Mouse (Mus musculus) heart, adult 2 months (tissue): ENCODE data around the gene Zfhx3. TPM values are rescaled to one million over a fixed set of nuclear protein-coding genes. Genes with fewer than 3 reads are reported as not detected.

Source experiments
- DNase-seq, 2 experiments: peaks; one replicate each; pipeline ENCODE4 v3.0.0; 2021
- H3K27ac ChIP-seq: fragments of 200-600 bp; 2 replicates; pipeline ENCODE4 v1.8.1; 2022
- H3K27me3 ChIP-seq: fragments of 200-500 bp; 2 replicates; pipeline ENCODE4 v1.6.1; 2012; ENCODE audit warnings: mild to moderate bottlenecking, low read length, inconsistent platforms, mixed read lengths; ENCODE audit not compliant: control insufficient read depth, insufficient read depth
- H3K36me3 ChIP-seq: fragments of 200-500 bp; 2 replicates; pipeline ENCODE4 v1.6.1; 2012; ENCODE audit warnings: low read length, inconsistent platforms; ENCODE audit not compliant: control insufficient read depth, insufficient read depth
- H3K4me1 ChIP-seq: fragments of 200-500 bp; 2 replicates; pipeline ENCODE4 v1.6.1; 2011; ENCODE audit warnings: low read length; ENCODE audit not compliant: control insufficient read depth, insufficient read depth
- H3K4me3 ChIP-seq: fragments of 200-600 bp; 2 replicates; pipeline ENCODE4 v1.8.1; 2022
- H3K79me2 ChIP-seq: fragments of 200-500 bp; replicated peaks from 2 replicates; pipeline ENCODE4 v1.6.1; 2012; ENCODE audit warnings: mild to moderate bottlenecking, inconsistent platforms, low read length, moderate library complexity, mixed read lengths; ENCODE audit not compliant: control insufficient read depth, insufficient read depth
- H3K9ac ChIP-seq: fragments of 200-500 bp; 2 replicates; pipeline ENCODE4 v1.6.1; 2012; ENCODE audit warnings: low read depth, mild to moderate bottlenecking, control low read depth, inconsistent platforms, low read length, mixed read lengths
- CTCF ChIP-seq: fragments of 200-600 bp; IDR thresholded peaks from 2 replicates; pipeline ENCODE4 v1.8.1; 2022; ENCODE audit warnings: antibody characterized with exemption, mild to moderate bottlenecking, moderate library complexity
- EP300 ChIP-seq: fragments of 200-500 bp; IDR thresholded peaks from 2 replicates; pipeline ENCODE4 v1.6.1; 2011; ENCODE audit warnings: low read depth, low read length, control low read depth; ENCODE audit not compliant: insufficient read depth
- POLR2A ChIP-seq: fragments of 200-500 bp; IDR thresholded peaks from 2 replicates; pipeline ENCODE4 v1.6.1; 2011; ENCODE audit warnings: mild to moderate bottlenecking, low read depth, low read length, control low read depth; ENCODE audit not compliant: insufficient read depth
- WGBS: fragments of 180-500 bp; shearing (Covaris S2); methylation state at CpG from one replicate; pipeline ENCODE4 v1.1.7; 2018; 5-methylcytosine and 5-hydroxymethylcytosine counted together
- intact Hi-C: fragments of 180-260 bp; cut with DNase I; formaldehyde crosslinking; loops from one replicate; pipeline ENCODE4 v1.15.1; 2025
- polyA plus RNA-seq: library from polyadenylated mRNA; depleted of rRNA; stranded (reverse); fragments of >200 nt; gene quantifications from 2 replicates; pipeline ENCODE4 v1.2.3, GENCODE M21; 2012
- total RNA-seq, 2 experiments: library from RNA; stranded (reverse); gene quantifications; 2 replicates each; pipeline ENCODE4 v1.2.3; 2021

Gene Zfhx3
- total and polyA plus RNA-seq, 3 experiments: 1.8 to 8.3 (median 6.9) TPM

- no peak overlapping the region for H3K9ac ChIP-seq
- intact Hi-C loops: no loop called here
- 85% methylated on average over 12 of the region's 12 CpGs for WGBS
Measured at GRCm38 (mm10) chr8:108301654-108302053, 359.2 kb downstream of the Zfhx3 start.

GRCm38 (mm10) chr8:108305368-108305767, 362.9 kb downstream of the Zfhx3 start:
- no peak for DNase-seq
- Histone ChIP-seq H3K79me2 (no peaks in the 10 kb centered on the region), H3K27me3 (no peaks in the 10 kb centered on the region), H3K27ac (no peak overlapping the region), H3K4me1 (no peaks in the 10 kb centered on the region), H3K4me3 (no peak overlapping the region), H3K36me3 (no peaks in the 10 kb centered on the region), H3K9ac (no peak overlapping the region)
- 30% methylated on average over 3 of the region's 3 CpGs for WGBS
- intact Hi-C loops: no loop called here
- TF ChIP-seq POLR2A (no peak), EP300 (no peak), CTCF (no peak)

More at GRCm38 (mm10) chr8:108301654-108302053, 359.2 kb downstream of the Zfhx3 start:
- no peak overlapping the region for H3K27ac ChIP-seq
- no peak overlapping the region for H3K4me3 ChIP-seq
- DNase-seq: no peak
- H3K79me2 ChIP-seq: no peaks in the 10 kb centered on the region
- no peaks in the 10 kb centered on the region for H3K27me3 ChIP-seq
- TF ChIP-seq POLR2A (no peak), CTCF (no peak), EP300 (no peak)
- no peaks in the 10 kb centered on the region for H3K36me3 ChIP-seq
- no peaks in the 10 kb centered on the region for H3K4me1 ChIP-seq

- Histone ChIP-seq H3K36me3 (no peaks in the 10 kb centered on the region), H3K9ac (no peak overlapping the region), H3K4me3 (no peak overlapping the region), H3K79me2 (no peaks in the 10 kb centered on the region), H3K4me1 (no peaks in the 10 kb centered on the region), H3K27me3 (no peaks in the 10 kb centered on the region), H3K27ac (no peak overlapping the region)
- no peak for TF ChIP-seq CTCF
- no peak for TF ChIP-seq POLR2A
- TF ChIP-seq EP300: no peak
- intact Hi-C loops: no loop called here
- WGBS: 69% methylated on average over 14 of the region's 14 CpGs
- DNase-seq: no peak
Measured at GRCm38 (mm10) chr8:108309525-108310246, 367.2 kb downstream of the Zfhx3 start.

GRCm38 (mm10) chr8:108315046-108315445, 372.6 kb downstream of the Zfhx3 start:
- no peaks in the 10 kb centered on the region for H3K36me3 ChIP-seq
- WGBS: 44% methylated on average over 8 of the region's 8 CpGs
- no peak for DNase-seq
- intact Hi-C loops: no loop called here
- H3K9ac ChIP-seq: no peak overlapping the region
- no peak for TF ChIP-seq EP300
- TF ChIP-seq CTCF: no peak
- no peak for TF ChIP-seq POLR2A
- H3K27me3 ChIP-seq: no peaks in the 10 kb centered on the region
- no peak overlapping the region for H3K4me3 ChIP-seq
- H3K79me2 ChIP-seq: no peaks in the 10 kb centered on the region
- H3K27ac ChIP-seq: no peak overlapping the region
- no peaks in the 10 kb centered on the region for H3K4me1 ChIP-seq

- TF ChIP-seq POLR2A: no peak
- TF ChIP-seq EP300: no peak
- no peaks in the 10 kb centered on the region for H3K79me2 ChIP-seq
- H3K36me3 ChIP-seq: no peaks in the 10 kb centered on the region
- no peak overlapping the region for H3K9ac ChIP-seq
- intact Hi-C loops: no loop called here
- DNase-seq: no peak
- 65% methylated on average over 4 of the region's 4 CpGs for WGBS
- no peak overlapping the region for H3K27ac ChIP-seq
- H3K27me3 ChIP-seq: no peaks in the 10 kb centered on the region
- no peaks in the 10 kb centered on the region for H3K4me1 ChIP-seq
- H3K4me3 ChIP-seq: no peak overlapping the region
Measured at GRCm38 (mm10) chr8:108317532-108318093, 375.2 kb downstream of the Zfhx3 start.

- Histone ChIP-seq H3K4me1 (no peaks in the 10 kb centered on the region), H3K27me3 (peaks cover 1% of the 10 kb centered on the region; the same call in 1 of the 2 replicates), H3K4me3 (no peak overlapping the region), H3K27ac (no peak overlapping the region), H3K36me3 (no peaks in the 10 kb centered on the region), H3K9ac (no peak overlapping the region), H3K79me2 (no peaks in the 10 kb centered on the region)
- DNase-seq: no peak
- 59% methylated on average over 2 of the region's 2 CpGs for WGBS
- TF ChIP-seq CTCF (no peak), POLR2A (no peak), EP300 (no peak)
- intact Hi-C loops: no loop called here
Measured at GRCm38 (mm10) chr8:108327711-108328110, 385.3 kb downstream of the Zfhx3 start.
